Mouse (Mus musculus): Measurements from ENCODE around the gene Rps27a.

The Rps27a gene

DNA sequence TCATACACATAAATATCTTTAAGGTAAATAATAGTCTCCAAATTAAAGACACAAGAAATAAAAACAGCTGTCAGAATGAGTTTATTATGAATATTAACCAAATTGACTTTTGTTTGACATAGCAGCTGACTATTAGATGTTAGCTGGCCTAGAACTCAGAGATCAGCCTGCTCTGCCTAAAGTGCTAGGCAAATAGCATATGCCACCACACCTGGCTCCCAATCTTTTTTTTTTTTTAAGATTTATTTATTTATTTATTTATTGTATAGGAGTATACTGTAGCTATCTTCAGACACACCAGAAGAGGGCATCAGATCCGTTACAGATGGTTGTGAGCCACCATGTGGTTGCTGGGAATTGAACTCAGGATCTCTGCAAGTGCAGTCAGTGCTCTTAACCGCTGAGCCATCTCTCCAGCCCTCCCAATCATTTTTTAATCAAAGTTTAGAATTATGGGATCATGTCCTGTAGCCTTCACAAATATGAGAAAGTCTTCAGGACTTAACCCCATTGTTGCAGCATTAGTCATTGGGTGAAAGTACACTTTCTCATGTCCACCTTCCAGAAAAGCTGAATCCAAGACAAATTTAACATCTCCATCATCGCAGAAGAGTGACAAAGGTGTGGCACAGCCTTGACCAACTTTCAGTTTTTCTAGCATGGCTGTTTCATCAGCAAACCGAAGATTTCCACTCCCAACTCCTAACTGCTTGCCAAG lies 34.9 kb downstream of the Rps27a start:
- DNase-seq (ENCODE audit: extremely low spot score), result no peak

DNA sequence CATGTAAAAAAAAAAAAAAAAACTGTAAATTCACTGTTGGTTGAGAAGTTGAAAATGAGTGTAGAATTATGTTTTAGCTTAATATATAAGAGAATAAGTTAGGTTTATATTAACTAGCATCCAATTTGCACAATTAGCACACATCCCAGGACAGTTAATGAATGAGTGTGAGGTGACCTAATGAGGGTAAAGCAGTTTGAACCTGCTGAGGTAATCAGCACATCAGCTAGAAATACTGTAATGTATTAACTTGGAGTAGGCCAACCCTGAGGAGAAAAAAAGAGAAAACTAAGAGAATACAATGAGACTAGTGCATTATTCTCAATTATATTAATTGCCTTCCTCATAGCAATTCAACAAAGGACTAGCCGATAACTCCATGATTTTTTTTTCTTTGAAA lies 38.5 kb downstream of the Rps27a start:
- DNase-seq (ENCODE audit: extremely low spot score), result no peak

GRCm38 (mm10) chr11:29504899-29505625 lies 42.8 kb downstream of the Rps27a start:
- DNase-seq (ENCODE audit: extremely low spot score), result no peak

DNA sequence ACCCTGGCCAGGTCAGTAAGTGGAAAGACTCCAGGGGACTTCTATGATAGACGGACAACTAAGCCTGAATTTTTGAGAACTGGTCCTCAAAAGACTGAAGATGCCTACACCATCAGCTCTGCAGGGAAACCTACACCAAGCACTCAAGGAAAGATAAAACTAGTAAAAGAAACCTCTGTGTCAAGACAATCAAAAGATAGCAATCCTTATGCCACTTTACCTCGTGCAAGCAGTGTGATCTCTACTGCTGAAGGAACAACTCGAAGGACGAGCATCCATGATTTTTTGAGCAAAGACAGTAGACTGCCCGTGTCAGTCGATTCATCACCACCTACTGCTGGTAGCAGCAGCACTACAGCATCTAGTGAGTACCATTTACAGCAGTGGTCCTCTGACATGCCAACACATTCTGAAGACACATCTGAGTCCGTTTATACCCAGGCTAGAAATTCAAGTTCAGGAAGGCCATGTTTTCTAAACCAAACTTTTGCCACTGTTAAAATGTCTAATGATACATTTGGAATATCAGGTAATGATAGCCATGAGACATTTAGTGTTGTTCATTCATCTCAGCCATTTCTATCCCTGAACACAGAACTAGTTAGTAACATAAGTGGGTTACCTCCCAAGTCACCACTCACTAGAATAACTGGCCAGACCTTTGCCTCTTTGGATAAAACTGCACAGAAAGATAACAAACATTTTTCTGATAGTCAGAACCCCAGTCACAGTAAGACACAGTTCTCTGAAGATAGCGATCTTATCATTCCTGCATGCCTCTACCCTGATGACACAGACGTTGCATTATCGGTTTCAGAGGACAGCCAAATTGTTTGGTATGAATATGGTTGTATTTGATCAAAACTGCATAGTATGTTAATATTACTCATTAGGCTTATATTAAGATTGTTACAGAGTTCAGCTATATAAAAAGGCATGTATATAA lies 43.7 kb downstream of the Rps27a start:
- DNase-seq (ENCODE audit: extremely low spot score), result no peak

DNA sequence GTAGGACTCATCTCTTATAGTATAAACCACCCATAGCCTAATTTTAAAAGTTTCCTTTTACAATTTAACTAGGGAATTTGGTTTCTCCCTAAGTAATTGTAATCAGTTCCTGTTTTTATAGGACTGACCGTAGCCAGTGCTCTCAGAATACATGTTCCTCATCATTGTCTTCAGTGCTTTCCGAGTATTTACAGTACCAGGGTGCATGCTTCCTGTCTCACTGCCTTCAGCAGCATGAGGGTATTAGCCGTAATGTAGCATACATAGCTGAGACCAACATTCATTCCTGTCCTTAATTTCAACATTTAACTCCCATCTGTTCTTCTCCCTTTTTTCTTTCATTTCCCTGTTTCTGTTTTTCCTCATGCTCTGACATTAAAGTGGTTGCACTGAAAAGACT lies 50.9 kb downstream of the Rps27a start:
- DNase-seq (ENCODE audit: extremely low spot score), result no peak
